Mouse (Mus musculus) 3134 (cell line): ENCODE data around the gene Dnaja1.

Experiments
- DNase-seq: peaks from one replicate; pipeline ENCODE4 v3.0.0-alpha.2; 2011; ENCODE audit warnings: low spot score; ENCODE audit not compliant: insufficient read length; ENCODE audit errors: extremely low read depth

Dnaja1 gene

GRCm38 (mm10) chr4:40722011-40722666 lies at the start of gene Dnaja1:
Gene Dnaja1, plus strand, starts transcription at chr4:40722150.
- peak; percentile 98 for DNase-seq

GRCm38 (mm10) chr4:40673526-40673925 lies 48.4 kb upstream of the Dnaja1 start:
- no peak for DNase-seq

- no peak for DNase-seq
These were observed 45.6 kb upstream of the Dnaja1 start for GRCm38 (mm10) chr4:40676338-40676737.

- no peak for DNase-seq
These were observed 44.8 kb upstream of the Dnaja1 start for GRCm38 (mm10) chr4:40677132-40677531.

- DNase-seq, result no peak
These were observed 41.6 kb upstream of the Dnaja1 start for GRCm38 (mm10) chr4:40680250-40680860.

GRCm38 (mm10) chr4:40681908-40682307 lies 40.0 kb upstream of the Dnaja1 start:
- no peak for DNase-seq

GRCm38 (mm10) chr4:40682359-40682758 lies 39.6 kb upstream of the Dnaja1 start:
- no peak for DNase-seq

GRCm38 (mm10) chr4:40683306-40683705 lies 38.6 kb upstream of the Dnaja1 start:
- no peak for DNase-seq

- no peak for DNase-seq
These were observed 30.9 kb upstream of the Dnaja1 start for GRCm38 (mm10) chr4:40691100-40691499.

GRCm38 (mm10) chr4:40697059-40697458 lies 24.9 kb upstream of the Dnaja1 start:
- no peak for DNase-seq

DNA sequence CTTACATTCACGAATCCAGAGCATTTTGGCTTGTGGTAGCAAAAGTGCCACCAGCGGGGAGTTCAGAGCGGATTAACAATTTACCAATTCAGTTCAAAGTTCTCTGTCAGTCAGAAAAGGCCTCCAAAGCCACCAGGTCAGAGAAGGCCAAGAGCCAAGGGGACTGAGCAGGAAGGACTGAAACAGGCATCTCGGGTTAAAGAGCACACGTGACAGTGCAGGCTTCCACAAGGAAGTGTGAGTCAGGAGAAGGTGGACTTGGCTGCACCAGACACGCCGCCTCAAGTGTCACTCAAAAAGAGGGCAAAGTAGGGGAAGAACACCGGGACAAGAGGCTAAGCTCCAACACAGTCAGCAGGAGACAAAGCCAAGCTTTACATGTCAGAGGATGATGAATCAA lies 21.7 kb upstream of the Dnaja1 start:
- peak; percentile 64 for DNase-seq

DNA sequence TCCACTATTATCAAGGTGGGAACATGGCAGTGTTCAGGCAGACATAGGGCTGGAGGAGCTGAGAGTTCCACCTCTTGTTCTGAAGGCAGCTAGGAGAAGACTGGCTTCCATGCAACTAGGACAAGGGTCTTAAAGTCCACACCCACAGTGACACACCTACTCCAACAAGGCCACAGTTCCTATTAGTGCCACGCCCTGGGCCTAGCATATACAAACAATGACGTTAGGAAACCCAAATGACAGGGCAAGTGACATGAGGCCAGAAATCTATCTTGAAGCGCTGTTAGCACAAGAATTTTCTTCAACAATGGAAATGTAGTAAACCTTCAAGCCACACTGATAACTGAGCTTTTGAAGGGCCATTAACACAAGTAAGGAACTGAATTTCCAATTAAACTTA lies 20.2 kb upstream of the Dnaja1 start:
- no peak for DNase-seq

DNA sequence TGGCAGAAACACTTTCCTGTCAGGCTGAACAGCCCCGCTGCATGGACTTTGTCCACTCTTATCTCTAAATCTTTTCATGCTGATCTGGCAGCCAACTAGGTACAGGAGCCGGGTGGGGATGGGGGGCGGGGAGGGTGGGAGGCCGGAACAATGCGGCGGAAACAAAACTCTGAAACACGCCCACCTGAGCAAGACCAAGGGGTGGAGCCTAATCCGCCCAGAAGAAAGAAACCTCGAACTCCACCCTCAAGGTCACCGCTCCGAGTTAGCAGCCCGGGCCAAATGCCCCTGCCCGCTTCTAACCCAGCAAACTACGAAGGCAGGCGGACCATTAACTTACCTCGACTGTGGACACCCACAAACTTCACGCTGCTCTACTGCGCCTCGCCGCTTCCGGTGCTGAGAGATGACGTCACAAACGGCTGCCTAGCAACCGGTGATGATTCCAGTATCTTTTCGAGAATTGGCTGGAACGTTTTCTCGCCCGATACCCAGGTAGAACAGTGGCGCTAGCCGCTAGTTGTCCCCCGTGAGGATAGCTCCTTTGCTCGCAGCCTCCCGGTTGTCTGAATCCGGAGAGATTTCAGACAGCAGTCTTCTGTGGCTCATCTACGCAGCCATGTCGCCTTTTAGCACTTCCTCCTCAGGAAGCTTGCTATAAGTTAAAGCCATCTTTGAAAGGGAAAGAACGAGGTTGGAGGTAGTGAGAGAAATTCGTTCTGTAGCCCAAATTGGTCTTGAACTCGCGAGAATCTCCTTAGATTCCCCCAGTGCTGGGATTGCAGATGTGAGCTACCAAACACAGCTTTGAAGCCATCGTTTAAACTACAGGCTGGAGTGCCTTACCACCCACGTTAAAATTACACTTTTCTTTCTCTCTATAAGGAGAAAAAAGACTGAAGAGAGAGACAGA lies 18.9 kb upstream of the Dnaja1 start, which contains the start of gene Aptx:
TSS of gene Aptx (minus strand) at position 398 of the 913 bp plus-strand sequence.
- DNase-seq, result peak; percentile 92

DNA sequence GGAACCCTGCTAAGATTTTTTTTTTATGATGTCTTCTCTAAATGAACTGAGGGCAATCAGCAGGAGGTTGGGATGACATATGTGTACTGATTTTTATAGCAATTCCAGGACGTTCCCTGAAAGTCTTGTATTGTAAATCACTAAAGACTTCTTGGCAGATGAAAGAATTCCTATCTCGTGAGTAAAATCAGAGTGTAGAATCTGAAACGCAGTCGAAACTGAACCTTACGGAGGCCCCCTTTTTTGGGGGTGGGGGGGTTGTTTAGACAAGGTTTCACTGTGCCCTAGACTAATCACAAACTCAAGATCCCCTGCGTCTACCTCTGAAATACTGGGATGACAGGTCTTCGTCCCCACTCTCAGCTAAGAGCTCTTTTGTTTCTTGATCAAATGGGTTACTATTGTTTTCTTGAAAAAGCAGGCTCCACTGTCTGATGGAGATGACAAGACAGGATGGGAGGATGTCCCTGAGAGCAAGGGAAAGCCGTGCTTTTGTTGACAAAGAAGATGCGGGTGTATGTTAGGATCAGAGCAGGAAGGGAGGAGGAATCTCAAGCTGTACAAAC lies 18.2 kb upstream of the Dnaja1 start:
- DNase-seq, result no peak

- no peak for DNase-seq
These were observed 4.8 kb upstream of the Dnaja1 start for GRCm38 (mm10) chr4:40717141-40717540.

DNA sequence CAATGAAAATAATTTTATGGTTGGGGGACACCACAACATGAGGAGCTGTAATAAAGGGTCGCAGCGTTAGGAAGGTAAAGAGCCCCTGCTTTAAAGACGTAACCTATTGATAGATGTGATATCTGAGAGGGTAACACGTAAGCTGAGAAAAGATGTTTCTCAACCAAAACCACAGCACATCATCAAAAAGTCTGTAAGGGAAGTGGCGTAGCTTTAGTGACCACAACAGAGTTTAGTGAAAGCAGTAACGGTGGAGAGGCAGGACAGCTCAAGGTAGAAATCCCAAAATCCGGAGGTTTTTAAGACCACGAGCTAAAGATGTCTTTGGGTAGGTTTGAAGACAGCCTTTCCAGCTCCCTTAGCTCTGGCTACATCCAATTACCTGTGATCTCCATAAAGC lies 1.0 kb upstream of the Dnaja1 start:
- DNase-seq, result no peak

GRCm38 (mm10) chr4:40722687-40723460 lies 924 bp downstream of the Dnaja1 start:
- DNase-seq, result no peak

- DNase-seq, result no peak
These were observed 3.2 kb downstream of the Dnaja1 start for GRCm38 (mm10) chr4:40725141-40725540.

DNA sequence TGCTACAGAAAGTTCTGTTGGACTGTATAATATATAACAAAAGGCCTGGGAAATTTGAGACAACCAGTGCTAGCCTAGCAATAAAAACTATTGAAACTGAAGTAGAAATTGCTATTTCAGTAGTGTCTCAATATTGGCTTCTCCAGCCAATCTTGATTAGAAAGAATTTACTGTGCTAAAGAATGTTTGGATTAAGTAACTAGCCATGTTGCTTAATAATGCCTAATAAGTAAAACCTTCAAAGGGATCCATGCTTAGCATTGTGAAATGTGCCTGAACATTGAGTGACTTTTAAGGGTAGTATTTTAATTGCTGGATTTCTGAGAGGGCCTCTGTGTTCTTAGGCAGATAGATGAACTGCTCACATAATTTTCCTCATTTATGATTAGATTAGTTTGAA lies 3.6 kb downstream of the Dnaja1 start:
- DNase-seq, result no peak

DNA sequence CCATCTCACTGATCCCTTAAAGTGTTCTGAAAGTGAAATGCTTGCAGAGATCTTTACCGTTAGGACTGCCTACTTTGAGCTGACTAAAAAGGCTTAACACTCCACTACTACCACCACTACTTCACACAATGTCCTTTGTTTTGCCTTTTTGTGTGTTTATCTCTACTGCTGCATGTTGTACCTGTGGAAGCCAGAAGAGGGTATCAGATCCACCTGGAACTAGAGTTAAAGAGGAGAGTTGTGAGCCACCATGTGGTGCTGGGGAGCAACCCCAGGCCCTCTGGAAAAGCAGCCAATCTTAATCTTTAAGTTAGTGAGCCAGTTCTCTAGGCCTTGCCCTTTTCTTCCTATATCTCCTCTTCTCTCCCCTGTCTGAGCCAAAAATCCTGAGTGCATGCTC lies 5.3 kb downstream of the Dnaja1 start:
- no peak for DNase-seq
